10 mouse cellular contexts compared by ENCODE assay signal in the genomic region with DNA sequence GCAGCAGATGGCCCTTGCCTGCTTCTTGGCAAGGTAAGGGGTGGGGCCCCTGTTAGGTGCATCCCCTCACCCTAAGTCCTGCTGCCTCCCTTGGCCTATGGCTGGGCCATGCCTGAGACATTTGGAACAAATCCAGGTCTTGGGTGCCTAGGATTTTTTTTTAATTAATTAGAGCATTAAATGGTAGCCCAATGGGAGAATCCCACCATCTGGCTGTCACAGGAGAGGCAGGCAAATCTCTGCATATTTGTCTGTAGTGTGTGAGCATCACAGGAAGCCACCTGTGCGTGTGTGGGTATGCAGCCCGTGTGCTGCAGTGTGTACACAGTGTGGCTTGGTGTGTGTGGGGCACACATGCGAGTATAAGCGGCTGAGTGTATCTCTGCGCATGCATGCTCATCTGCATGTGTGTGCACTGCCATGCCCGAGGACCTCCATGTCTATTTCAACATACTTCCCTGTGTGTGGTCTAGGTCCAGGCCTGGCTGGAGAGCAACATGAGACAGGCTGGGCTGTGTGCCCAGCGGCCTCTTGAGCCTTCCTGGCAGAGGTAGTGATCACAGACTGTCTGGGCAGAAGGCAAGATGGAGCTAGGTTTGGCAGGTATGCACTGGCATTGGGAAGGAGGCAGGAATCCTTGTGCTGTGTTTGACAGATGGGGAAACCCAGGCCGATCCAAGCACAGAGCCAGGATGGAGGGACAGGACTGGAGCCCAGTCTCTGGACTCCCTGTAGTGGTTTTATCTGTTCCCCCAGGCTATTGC. TPM values are rescaled to one million over a fixed set of nuclear protein-coding genes. Genes with fewer than 3 reads are reported as not detected.
DNase-seq lines count a peak whose midpoint lies in the region; ATAC-seq and TF ChIP-seq lines count a peak whose summit lies in the region.
"Had no signal": no experiment of that assay in that cellular context is flagged by ENCODE, and none has a peak within 500 bp of the region (broad histone marks: within the 10 kb centered on the region; RNA-seq: fewer than 3 reads in every experiment).

No protein-coding gene starts in this region.

- no peaks in the 10 kb centered on the region for H3K9me3 ChIP-seq in midbrain, embryonic 16.5 days (replicated peaks; ENCODE audit: control insufficient read depth, low read length, poor library complexity, severe bottlenecking)
- no peaks in the 10 kb centered on the region for H3K9me3 ChIP-seq in liver, postnatal 0 days (ENCODE audit: low read length)

- H3K27me3 ChIP-seq in cerebellum, adult 2 months (ENCODE audit: control insufficient read depth, insufficient read depth, low read length), result no peaks in the 10 kb centered on the region
- H3K27me3 ChIP-seq in midbrain, embryonic 16.5 days (ENCODE audit: control insufficient read depth, insufficient read depth, low read depth, low read length), result no peaks in the 10 kb centered on the region
- H3K27me3 ChIP-seq in liver, postnatal 0 days (ENCODE audit: insufficient read depth, low read length), result no peaks in the 10 kb centered on the region
- H3K27me3 ChIP-seq: Patski had no signal

- no peak for ATAC-seq in midbrain, embryonic 16.5 days
- no peak for ATAC-seq in liver, postnatal 0 days
- ATAC-seq: Patski had no signal

- no peak for TF ChIP-seq POLR2A in cerebellum, adult 2 months (IDR thresholded peaks at IDR 0.05; ENCODE audit: borderline replicate concordance, insufficient read depth, low read length)

- intact Hi-C loops in left cerebral cortex, postnatal 14 days (cut with DNase I), result no loop called here

- no peaks in the 10 kb centered on the region for H3K36me3 ChIP-seq in midbrain, embryonic 16.5 days (ENCODE audit: control insufficient read depth, insufficient read depth, low read length)
- no peaks in the 10 kb centered on the region for H3K36me3 ChIP-seq in liver, postnatal 0 days (replicated peaks; ENCODE audit: insufficient read depth, low read length)

- H3K9ac ChIP-seq in midbrain, embryonic 16.5 days (ENCODE audit: low read depth, low read length), result no peak overlapping the region
- H3K9ac ChIP-seq in liver, postnatal 0 days (replicated peaks), result no peak overlapping the region

- H3K4me3 ChIP-seq in layer of hippocampus, adult 2 months, result no peak overlapping the region
- peak overlapping the region; percentile 3 for H3K4me3 ChIP-seq in cerebellum, adult 2 months (replicated peaks; ENCODE audit: insufficient read depth, low read depth, low read length)
- no peak overlapping the region for H3K4me3 ChIP-seq in midbrain, embryonic 16.5 days (ENCODE audit: low read depth, low read length)
- no peak overlapping the region for H3K4me3 ChIP-seq in liver, postnatal 0 days (ENCODE audit: low read depth, low read length)

- peaks cover 76% of the 10 kb centered on the region for H3K4me1 ChIP-seq in cerebellum, adult 2 months (ENCODE audit: control insufficient read depth, insufficient read depth, low read length)
- peaks cover 70% of the 10 kb centered on the region for H3K4me1 ChIP-seq in midbrain, embryonic 16.5 days (ENCODE audit: control insufficient read depth, insufficient read depth, low read length)
- H3K4me1 ChIP-seq in liver, postnatal 0 days (ENCODE audit: insufficient read depth), result no peaks in the 10 kb centered on the region

- 10% methylated on average over 8 of the region's 8 CpGs for WGBS in cerebellum, adult 2 months
- 71% methylated on average over 8 of the region's 8 CpGs for WGBS in midbrain, embryonic 16.5 days
- WGBS in liver, postnatal 0 days (ENCODE audit: insufficient replicate concordance), result 81% methylated on average over 8 of the region's 8 CpGs

- peak overlapping the region; percentile 79 for H3K27ac ChIP-seq in layer of hippocampus, adult 2 months
- peak overlapping the region; percentile 70 for H3K27ac ChIP-seq in cerebellum, adult 2 months (ENCODE audit: insufficient read depth, low read length)
- H3K27ac ChIP-seq in midbrain, embryonic 16.5 days (ENCODE audit: low read length), result 0 out of 2 replicates have a peak overlapping the region, but pooled peaks have one; percentile 5
- no peak overlapping the region for H3K27ac ChIP-seq in liver, postnatal 0 days (ENCODE audit: low read depth)
- H3K27ac ChIP-seq: kidney, postnatal 0 days had no signal

- H3K4me2 ChIP-seq in midbrain, embryonic 16.5 days (ENCODE audit: low read length), result no peak overlapping the region
- no peak overlapping the region for H3K4me2 ChIP-seq in liver, postnatal 0 days (ENCODE audit: low read depth, low read length)

- no peak for TF ChIP-seq EP300 in liver, postnatal 0 days (IDR thresholded peaks at IDR 0.05; ENCODE audit: low read depth)

- TF ChIP-seq CTCF in layer of hippocampus, adult 2 months (conservative IDR thresholded peaks at IDR 0.05), result no peak
- TF ChIP-seq CTCF in cerebellum, adult 2 months (IDR thresholded peaks at IDR 0.05; ENCODE audit: borderline replicate concordance, insufficient read depth, low read depth, low read length), result no peak
- TF ChIP-seq CTCF in liver, postnatal 0 days (IDR thresholded peaks at IDR 0.05; ENCODE audit: low read depth), result no peak

- no peak for DNase-seq in layer of hippocampus, adult 2 months (ENCODE audit: low spot score in 2 of 2)
- no peak for DNase-seq in layer of hippocampus, postnatal 36 days
- peak; percentile 94 to 98 for DNase-seq in cerebellum, adult 2 months
- DNase-seq in heart, adult 8-10 months (ENCODE audit: low spot score), result peak; percentile 38
- no peak for DNase-seq in liver, postnatal 0 days
- DNase-seq in left cerebral cortex, postnatal 14 days (ENCODE audit: low spot score in 2 of 2), result no peak
- DNase-seq in Muller cell, postnatal 12 days (ENCODE audit: inconsistent ontology term), result no peak

RNA-seq across cellular contexts. Expression of a gene that starts 19.0 kb away (rescaled TPM):
- 10 to 100 TPM; 84.3 to 98.5 TPM for total RNA-seq in layer of hippocampus, adult 2 months (2021)
- 10 to 100 TPM; 91.7 to 95.3 TPM for total RNA-seq in layer of hippocampus, postnatal 36 days (2021)
- 55.4 and 62.4 TPM in 2 replicates for polyA plus RNA-seq in cerebellum, adult 2 months (2012; rRNA removed)
- 1 to 10 TPM in 2 of 4 experiments, under 1 TPM in 2; 0.41 to 1.3 (median 1.1) TPM for total RNA-seq in heart, adult 8-10 months (2022)
- 44.4 and 56.0 TPM in 2 replicates for polyA plus RNA-seq in midbrain, embryonic 16.5 days (2015; fragmentation: Nextera tagmentation; extraction: Ambion mirVana)
- polyA plus RNA-seq in liver, postnatal 0 days (2015; fragmentation: Nextera tagmentation; extraction: Ambion mirVana), result 0.61 and 0.63 TPM in 2 replicates
- total RNA-seq in left cerebral cortex, postnatal 14 days (2021), result 100 to 1,000 TPM; 123 to 136 TPM

RNA-seq across cellular contexts. Expression of a gene that starts 58.5 kb away (rescaled TPM):
- total RNA-seq in layer of hippocampus, adult 2 months (2021), result 10 to 100 TPM; 35.4 to 40.0 TPM
- total RNA-seq in layer of hippocampus, postnatal 36 days (2021), result 10 to 100 TPM; 39.2 to 47.4 TPM
- 58.7 and 64.4 TPM in 2 replicates for polyA plus RNA-seq in cerebellum, adult 2 months (2012; rRNA removed)
- total RNA-seq in heart, adult 8-10 months (2022), result 10 to 100 TPM; 39.3 to 42.4 (median 41.4) TPM
- 103 and 108 TPM in 2 replicates for polyA plus RNA-seq in midbrain, embryonic 16.5 days (2015; fragmentation: Nextera tagmentation; extraction: Ambion mirVana)
- 66.1 and 67.5 TPM in 2 replicates for polyA plus RNA-seq in liver, postnatal 0 days (2015; fragmentation: Nextera tagmentation; extraction: Ambion mirVana)
- 10 to 100 TPM; 38.0 to 40.0 TPM for total RNA-seq in left cerebral cortex, postnatal 14 days (2021)

Comparison
In these comparisons a context has a peak if more than half of its experiments do, and no peak if none do; other contexts are left out.
1. DNase-seq: peak in cerebellum, adult 2 months (2 of 2) and heart, adult 8-10 months (single experiment); none in layer of hippocampus, adult 2 months (0 of 2), layer of hippocampus, postnatal 36 days (0 of 2), liver, postnatal 0 days (single experiment), left cerebral cortex, postnatal 14 days (0 of 2) and Muller cell, postnatal 12 days (single experiment).
2. RNA of a gene that starts 19.0 kb away (total RNA-seq): 123 to 136 TPM in left cerebral cortex, postnatal 14 days, 84.3 to 98.5 TPM in layer of hippocampus, adult 2 months and 91.7 to 95.3 TPM in layer of hippocampus, postnatal 36 days; 0.41 to 1.3 TPM in heart, adult 8-10 months; every median in the first group is over 10 times any median in the second.